Mouse (Mus musculus) forebrain, embryonic 14.5 days (tissue): Measurements from ENCODE around the gene Asb15. TPM values are rescaled to one million over a fixed set of nuclear protein-coding genes. Genes with fewer than 3 reads are reported as not detected.
A peak's percentile ranks its signal among the peaks of the same experiment; 100 is the strongest.

ENCODE experiments used
- ATAC-seq: fragments of 200-750 bp; cut with Nextera tagmentation; 2 replicates; pipeline ENCODE4 v1.8.0; 2017; ENCODE audit warnings: mild to moderate bottlenecking, moderate library complexity
- DNase-seq: peaks from one replicate; pipeline ENCODE4 v3.0.0-alpha.2; 2015; ENCODE audit warnings: low spot score
- H3K27ac ChIP-seq: fragments of 300-500 bp; sonication (generic); 2 replicates; pipeline ENCODE4 v1.5.1; 2014; ENCODE audit warnings: low read depth, mild to moderate bottlenecking, control low read depth, low read length, moderate library complexity
- H3K27me3 ChIP-seq: fragments of 300-500 bp; sonication (generic); replicated peaks from 2 replicates; pipeline ENCODE4 v1.6.1; 2014; ENCODE audit warnings: low read length, control low read depth, mixed read lengths; ENCODE audit not compliant: control insufficient read depth, insufficient read depth
- H3K36me3 ChIP-seq: fragments of 300-500 bp; sonication (generic); 2 replicates; pipeline ENCODE4 v1.6.1; 2014; ENCODE audit warnings: low read length, control low read depth; ENCODE audit not compliant: control insufficient read depth, insufficient read depth
- H3K4me1 ChIP-seq: fragments of 300-500 bp; sonication (generic); 2 replicates; pipeline ENCODE4 v1.6.1; 2014; ENCODE audit warnings: antibody characterized with exemption, low read length, control low read depth; ENCODE audit not compliant: control insufficient read depth, insufficient read depth
- H3K4me2 ChIP-seq: fragments of 300-500 bp; sonication (generic); 2 replicates; pipeline ENCODE4 v1.6.1; 2014; ENCODE audit warnings: mild to moderate bottlenecking, control low read depth, low read length
- H3K4me3 ChIP-seq: fragments of 300-500 bp; sonication (generic); 2 replicates; pipeline ENCODE4 v1.5.1; 2014; ENCODE audit warnings: low read depth, low read length, control low read depth
- H3K9ac ChIP-seq: fragments of 300-500 bp; sonication (generic); 2 replicates; pipeline ENCODE4 v1.6.1; 2014; ENCODE audit warnings: mild to moderate bottlenecking, low read length, control low read depth, moderate library complexity
- H3K9me3 ChIP-seq: fragments of 300-500 bp; sonication (generic); replicated peaks from 2 replicates; pipeline ENCODE4 v1.6.1; 2016; ENCODE audit warnings: low read length, control low read depth, mixed read lengths; ENCODE audit not compliant: control insufficient read depth
- WGBS: fragments of 180-500 bp; shearing (Covaris S2); extraction: QIAGEN DNeasy Blood & Tissue Kit; methylation state at CpG from one replicate; pipeline ENCODE4 v1.1.7; 2014; 5-methylcytosine and 5-hydroxymethylcytosine counted together
- polyA plus RNA-seq: library from polyadenylated mRNA; unstranded; fragments of >200 nt; fragmentation: Nextera tagmentation; extraction: Ambion mirVana; gene quantifications from 2 replicates; pipeline ENCODE4 v1.2.1, GENCODE M21; 2014

Asb15 gene
- 0.06 TPM in 1 of 2 replicates, not detected in the other for polyA plus RNA-seq

GRCm38 (mm10) chr6:24528064-24528243, at the start of gene Asb15:
Gene Asb15, plus strand, starts transcription at chr6:24528144.
- Histone ChIP-seq H3K36me3 (peaks cover 8% of the 10 kb centered on the region; the same call in 1 of the 2 replicates), H3K9me3 (no peaks in the 10 kb centered on the region), H3K4me3 (peak within 1 kb of the TSS; percentile 77), H3K4me1 (peaks cover 4% of the 10 kb centered on the region; the same call in 1 of the 2 replicates), H3K4me2 (peak within 1 kb of the TSS; percentile 63), H3K9ac (peak within 1 kb of the TSS; percentile 77), H3K27ac (no peak within 1 kb of the TSS), H3K27me3 (no peaks in the 10 kb centered on the region)
- no peak for ATAC-seq
- DNase-seq: no peak
- WGBS: 47% methylated on average over 2 of the region's 2 CpGs

GRCm38 (mm10) chr6:24486530-24486929, 41.4 kb upstream of the Asb15 start:
- WGBS: 85% methylated on average over 5 of the region's 5 CpGs
- H3K9me3 ChIP-seq: no peaks in the 10 kb centered on the region

GRCm38 (mm10) chr6:24490341-24490740, 37.6 kb upstream of the Asb15 start:
- ATAC-seq (no peak), DNase-seq (peak; percentile 60)
- Histone ChIP-seq H3K36me3 (no peaks in the 10 kb centered on the region), H3K27me3 (no peaks in the 10 kb centered on the region), H3K27ac (no peak overlapping the region), H3K9me3 (no peaks in the 10 kb centered on the region), H3K4me3 (no peak overlapping the region), H3K4me2 (no peak overlapping the region), H3K9ac (no peak overlapping the region), H3K4me1 (no peaks in the 10 kb centered on the region)
- WGBS: 26% methylated on average over 1 of the region's 1 CpGs

More at GRCm38 (mm10) chr6:24486530-24486929, 41.4 kb upstream of the Asb15 start:
- no peaks in the 10 kb centered on the region for H3K27me3 ChIP-seq
- no peak overlapping the region for H3K4me2 ChIP-seq
- ATAC-seq (no peak), DNase-seq (no peak)
- H3K36me3 ChIP-seq: no peaks in the 10 kb centered on the region
- H3K9ac ChIP-seq: no peak overlapping the region
- no peak overlapping the region for H3K4me3 ChIP-seq
- H3K4me1 ChIP-seq: no peaks in the 10 kb centered on the region
- no peak overlapping the region for H3K27ac ChIP-seq

GRCm38 (mm10) chr6:24504141-24504540, 23.8 kb upstream of the Asb15 start:
- Histone ChIP-seq H3K4me1 (no peaks in the 10 kb centered on the region), H3K4me3 (no peak overlapping the region), H3K9ac (no peak overlapping the region), H3K36me3 (no peaks in the 10 kb centered on the region), H3K27ac (no peak overlapping the region), H3K9me3 (no peaks in the 10 kb centered on the region), H3K27me3 (no peaks in the 10 kb centered on the region), H3K4me2 (no peak overlapping the region)
- peak; percentile 50 for DNase-seq
- 55% methylated on average over 2 of the region's 2 CpGs for WGBS
- no peak for ATAC-seq

DNA sequence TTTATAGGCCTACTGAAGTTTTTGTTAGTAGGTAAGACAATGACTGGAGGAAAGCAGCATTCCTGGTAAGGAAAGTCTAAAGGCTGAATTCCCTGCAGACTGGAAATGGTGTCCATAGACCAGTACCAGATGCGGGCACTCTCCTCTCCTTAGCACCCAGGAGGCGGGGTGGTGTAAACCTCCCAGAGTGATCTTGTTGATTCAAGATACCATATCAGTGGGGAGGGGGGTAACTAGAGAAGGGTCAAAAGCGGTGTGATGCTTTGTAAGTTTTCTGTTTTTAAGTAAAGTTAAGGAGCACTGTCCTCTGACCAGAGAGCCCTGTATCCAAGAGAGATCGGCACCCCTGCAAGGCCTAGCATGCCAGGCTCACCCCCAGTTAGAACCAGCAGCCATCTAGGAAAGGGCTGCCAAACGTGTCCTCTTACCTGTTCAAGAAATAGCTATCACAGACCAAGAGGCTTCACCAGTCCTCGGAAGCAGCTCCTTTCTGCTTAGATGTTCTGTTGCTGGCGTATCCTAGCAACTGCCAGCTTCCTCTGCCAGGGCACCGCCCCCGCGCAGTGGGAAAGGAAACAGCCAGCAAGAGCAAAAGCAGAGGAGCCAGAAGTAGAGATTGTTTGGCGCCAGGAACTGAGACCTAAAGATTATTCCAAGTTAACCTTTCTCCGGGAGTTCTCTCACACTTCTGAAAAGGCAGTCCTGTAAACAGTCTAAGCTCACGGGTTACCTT, 13.2 kb upstream of the Asb15 start, which contains the start of gene Iqub:
Iqub (minus strand) TSS at position 516 of the 733 bp plus-strand sequence.
- no peak within 1 kb of the TSS for H3K4me3 ChIP-seq
- peak within 1 kb of the TSS; percentile 25 for H3K4me2 ChIP-seq
- peak within 1 kb of the TSS; percentile 33; the same call in 1 of the 2 replicates for H3K9ac ChIP-seq
- peaks cover 7% of the 10 kb centered on the region for H3K4me1 ChIP-seq
- no peak within 1 kb of the TSS for H3K27ac ChIP-seq
- H3K36me3 ChIP-seq: peaks cover 16% of the 10 kb centered on the region
- no peaks in the 10 kb centered on the region for H3K9me3 ChIP-seq
- ATAC-seq (peak; percentile 93), DNase-seq (peak; percentile 90)
- H3K27me3 ChIP-seq: no peaks in the 10 kb centered on the region
- WGBS: 21% methylated on average over 13 of the region's 13 CpGs

DNA sequence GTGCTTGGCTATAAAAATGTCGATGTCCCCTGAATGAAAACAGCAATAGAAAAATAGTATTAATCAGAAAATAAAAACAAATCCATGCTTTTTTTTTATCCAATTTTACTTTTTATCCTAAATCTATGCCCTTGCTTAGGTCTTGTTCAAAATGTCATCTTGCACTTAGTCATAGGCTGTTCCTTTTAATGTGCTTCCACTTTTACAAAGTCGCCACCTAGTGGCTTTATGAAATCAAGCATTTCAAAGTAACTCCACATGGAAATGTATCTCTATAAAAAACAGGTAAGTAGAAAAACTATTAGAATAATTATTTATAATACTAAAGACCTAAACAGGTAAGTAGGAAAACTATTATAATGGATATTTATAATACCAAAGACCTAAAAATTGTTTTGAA, 11.7 kb upstream of the Asb15 start:
- DNase-seq: peak; percentile 81
- Histone ChIP-seq H3K4me3 (no peak overlapping the region), H3K4me1 (peaks cover 7% of the 10 kb centered on the region), H3K9ac (no peak overlapping the region), H3K27ac (no peak overlapping the region), H3K9me3 (no peaks in the 10 kb centered on the region), H3K36me3 (peaks cover 28% of the 10 kb centered on the region), H3K27me3 (no peaks in the 10 kb centered on the region), H3K4me2 (no peak overlapping the region)
- 46% methylated on average over 2 of the region's 2 CpGs for WGBS
- peak; percentile 60; the same call in 1 of the 2 replicates for ATAC-seq

DNA sequence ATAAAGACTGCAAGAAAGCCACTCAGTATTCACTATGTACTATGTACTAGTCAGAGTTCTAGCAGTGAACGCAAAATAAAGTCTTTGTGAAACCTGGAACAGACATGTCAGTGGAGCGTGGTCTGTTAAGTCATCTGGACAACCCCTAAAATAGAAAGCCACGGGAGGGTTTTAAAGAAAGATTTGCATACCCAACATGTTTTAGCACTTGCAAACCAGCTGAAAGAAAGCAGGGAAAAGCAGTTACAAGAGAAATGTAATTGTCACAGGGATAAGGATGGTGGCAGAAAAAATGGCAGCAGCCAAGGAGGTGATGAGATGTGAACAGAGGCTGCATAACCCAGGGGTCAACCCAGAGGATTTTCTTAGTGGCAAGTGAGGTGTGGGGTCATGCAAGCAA, 2.2 kb upstream of the Asb15 start:
- no peak for ATAC-seq
- H3K9ac ChIP-seq: no peak overlapping the region
- no peak for DNase-seq
- no peak overlapping the region for H3K27ac ChIP-seq
- no peaks in the 10 kb centered on the region for H3K27me3 ChIP-seq
- H3K36me3 ChIP-seq: peaks cover 27% of the 10 kb centered on the region; the same call in 1 of the 2 replicates
- no peak overlapping the region for H3K4me3 ChIP-seq
- no peaks in the 10 kb centered on the region for H3K9me3 ChIP-seq
- WGBS: 94% methylated on average over 3 of the region's 3 CpGs
- no peak overlapping the region; the same call in 1 of the 2 replicates for H3K4me2 ChIP-seq
- peaks cover 4% of the 10 kb centered on the region; the same call in 1 of the 2 replicates for H3K4me1 ChIP-seq

- peak within 1 kb of the TSS; percentile 77 for H3K9ac ChIP-seq
- peak within 1 kb of the TSS; percentile 63 for H3K4me2 ChIP-seq
- no peak within 1 kb of the TSS for H3K27ac ChIP-seq
- peaks cover 4% of the 10 kb centered on the region; the same call in 1 of the 2 replicates for H3K4me1 ChIP-seq
- WGBS: under 1% methylated on average over 53 of the region's 53 CpGs
- peak; percentile 97 for ATAC-seq
- H3K36me3 ChIP-seq: peaks cover 10% of the 10 kb centered on the region; the same call in 1 of the 2 replicates
- H3K4me3 ChIP-seq: peak within 1 kb of the TSS; percentile 77
- DNase-seq: peak; percentile 99
- no peaks in the 10 kb centered on the region for H3K9me3 ChIP-seq
- H3K27me3 ChIP-seq: no peaks in the 10 kb centered on the region
These were observed 535 bp upstream of the Asb15 start, which contains the start of gene Ndufa5 for GRCm38 (mm10) chr6:24527155-24528063. Gene Ndufa5, minus strand, starts transcription at chr6:24528013.
